Mouse (Mus musculus) splenic B cell, adult 2 months (primary cell): ENCODE measurements around the gene Etfrf1.

ENCODE experiments used
- DNase-seq: peaks from one replicate; pipeline ENCODE4 v3.0.0-alpha.2; 2011; ENCODE audit warnings: low read depth, low spot score
- H3K27me3 ChIP-seq: 2 replicates; pipeline ENCODE4 v1.6.1; 2012; ENCODE audit warnings: mild to moderate bottlenecking, low read length, moderate library complexity, mixed read lengths; ENCODE audit not compliant: control insufficient read depth, poor library complexity, insufficient read depth, severe bottlenecking
- H3K36me3 ChIP-seq: 2 replicates; pipeline ENCODE4 v1.6.1; 2012; ENCODE audit warnings: mild to moderate bottlenecking, low read length, moderate library complexity, mixed read lengths; ENCODE audit not compliant: control insufficient read depth, poor library complexity, insufficient read depth, severe bottlenecking

The Etfrf1 gene

DNA sequence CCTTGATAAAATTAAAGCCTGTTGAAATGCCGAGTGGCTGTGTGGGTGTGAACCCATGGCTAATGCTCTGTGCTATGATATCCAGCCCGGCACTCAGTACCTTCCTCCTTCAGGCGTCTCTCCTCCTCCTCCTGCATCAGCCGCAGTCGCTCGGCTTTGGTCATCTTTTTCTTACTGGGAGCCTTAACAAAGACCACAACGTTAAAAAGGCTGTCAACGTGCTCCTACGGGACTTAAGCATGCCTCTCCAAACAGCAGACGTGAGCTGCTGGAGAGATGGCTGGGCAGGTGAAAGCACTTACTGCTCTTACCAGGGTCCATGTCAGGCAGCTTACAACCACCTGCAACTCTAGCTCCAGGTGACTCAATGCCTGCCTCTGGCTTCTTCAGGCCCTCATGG lies 5.8 kb upstream of the Etfrf1 start:
- Histone ChIP-seq H3K36me3 (no peaks in the 10 kb centered on the region), H3K27me3 (no peaks in the 10 kb centered on the region)
- DNase-seq, result no peak

DNA sequence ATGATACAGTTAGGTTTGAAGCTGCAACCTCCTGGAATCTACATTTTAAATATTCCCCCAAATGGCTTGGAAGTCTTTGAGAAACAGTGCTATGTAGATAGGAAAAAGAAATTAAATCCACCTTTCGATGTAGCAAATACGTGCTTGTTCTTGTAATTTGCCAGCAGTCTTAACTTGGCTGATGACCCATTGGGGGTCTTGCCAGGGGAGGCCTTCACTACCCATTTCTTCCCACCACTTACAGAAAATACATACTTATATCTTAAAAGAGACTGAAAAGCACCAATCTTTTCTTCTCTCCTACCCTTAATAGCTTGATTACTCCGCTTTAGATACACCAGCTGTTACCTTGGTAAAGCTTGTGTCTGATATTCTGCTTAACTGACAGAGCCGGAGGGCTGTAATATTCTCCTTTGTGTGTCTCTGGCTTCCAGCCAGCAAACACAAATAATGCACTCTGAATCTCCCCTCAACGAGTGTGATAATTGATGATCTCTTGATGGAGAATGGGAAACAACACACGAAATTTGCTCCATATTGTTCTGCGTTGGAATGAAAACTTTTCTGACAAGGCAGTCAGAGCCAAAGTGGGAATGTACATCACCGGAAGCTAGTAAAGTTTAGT lies 766 bp upstream of the Etfrf1 start:
- H3K27me3 ChIP-seq, result no peaks in the 10 kb centered on the region
- no peak for DNase-seq
- H3K36me3 ChIP-seq, result no peaks in the 10 kb centered on the region

DNA sequence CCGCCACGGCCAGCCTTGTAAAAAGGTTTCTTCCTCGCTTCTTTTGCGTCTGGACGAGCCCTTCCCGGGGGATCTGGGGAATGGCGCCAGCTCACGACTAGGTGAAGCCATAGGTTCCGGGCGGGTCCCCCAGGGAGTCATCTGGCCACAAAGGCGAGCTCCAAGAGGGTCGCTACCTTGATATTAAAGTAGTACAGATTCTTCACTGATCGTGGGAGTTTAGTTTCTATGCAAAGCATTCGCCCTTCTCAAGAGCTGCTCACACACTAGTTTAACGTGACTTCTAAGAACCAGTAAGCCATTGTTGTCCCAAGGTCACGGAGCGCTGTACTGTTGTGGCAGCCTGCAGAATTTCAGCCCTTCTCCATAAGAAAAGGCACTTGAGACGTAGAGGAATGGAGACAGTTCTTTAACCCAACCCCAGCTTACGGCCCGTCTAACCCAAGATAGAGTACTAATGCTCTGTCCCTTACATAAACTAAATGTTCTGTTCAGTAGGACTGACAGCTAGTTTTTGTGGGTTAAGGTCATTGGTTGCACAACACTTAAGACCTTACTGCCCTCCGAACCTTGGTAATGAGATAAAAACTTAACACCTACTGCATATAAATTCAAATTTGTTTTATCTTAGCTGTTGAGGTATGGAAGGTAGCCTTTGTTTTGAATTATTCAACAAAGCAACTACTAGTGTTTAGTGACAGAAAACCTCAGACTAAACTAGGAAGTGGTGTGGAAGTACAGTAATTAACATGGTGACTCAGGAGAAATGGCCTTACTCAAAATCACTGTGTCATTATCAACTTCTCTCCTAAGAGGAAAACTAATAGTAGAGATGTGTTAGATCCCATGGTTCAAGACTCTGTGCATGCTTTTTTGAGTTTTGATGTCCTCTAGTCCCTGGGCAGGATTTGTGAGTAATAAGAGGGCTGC lies 707 bp downstream of the Etfrf1 start:
- peak; percentile 49 for DNase-seq
- Histone ChIP-seq H3K27me3 (no peaks in the 10 kb centered on the region), H3K36me3 (no peaks in the 10 kb centered on the region)

DNA sequence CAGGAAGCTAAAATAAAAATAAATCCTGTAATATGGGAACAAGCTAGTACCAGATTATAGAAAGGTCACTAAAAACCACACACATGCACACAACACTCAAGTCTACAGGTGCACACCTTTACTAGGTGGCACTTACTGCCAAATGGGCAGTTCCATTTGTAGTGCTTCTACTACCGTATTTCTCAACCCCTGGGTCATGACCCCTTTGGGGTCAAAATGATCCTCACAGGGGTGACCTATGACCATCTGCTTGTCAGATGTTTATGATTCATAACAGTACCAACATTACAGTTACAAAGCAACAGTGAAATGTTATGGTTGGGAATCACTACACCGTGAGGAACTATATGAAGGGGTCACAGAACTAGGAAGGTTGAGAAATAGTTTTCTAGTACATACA lies 3.0 kb downstream of the Etfrf1 start:
- Histone ChIP-seq H3K27me3 (no peaks in the 10 kb centered on the region), H3K36me3 (peaks cover 5% of the 10 kb centered on the region; the same call in 1 of the 2 replicates)
- no peak for DNase-seq

DNA sequence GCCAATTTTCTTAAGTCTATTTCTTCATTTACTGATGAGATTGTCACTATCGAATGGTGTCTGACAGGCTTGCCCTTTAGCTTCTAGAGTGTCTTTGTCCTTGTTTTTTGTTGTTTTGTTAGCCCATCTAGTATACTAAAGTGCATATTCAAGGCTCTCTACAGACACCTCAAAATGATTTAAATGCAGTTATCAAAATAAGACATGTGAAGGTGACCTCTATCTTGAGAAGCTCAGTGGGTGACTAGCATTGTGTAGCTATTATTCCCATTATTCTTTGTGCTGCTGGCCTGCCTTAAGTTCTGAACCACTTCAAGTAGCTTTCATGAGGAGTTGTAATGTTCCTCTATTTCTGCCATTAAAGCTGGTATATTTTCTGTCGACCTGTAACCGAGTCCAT lies 4.9 kb downstream of the Etfrf1 start:
- peaks cover 12% of the 10 kb centered on the region; the same call in 1 of the 2 replicates for H3K36me3 ChIP-seq
- no peak for DNase-seq
- no peaks in the 10 kb centered on the region for H3K27me3 ChIP-seq

DNA sequence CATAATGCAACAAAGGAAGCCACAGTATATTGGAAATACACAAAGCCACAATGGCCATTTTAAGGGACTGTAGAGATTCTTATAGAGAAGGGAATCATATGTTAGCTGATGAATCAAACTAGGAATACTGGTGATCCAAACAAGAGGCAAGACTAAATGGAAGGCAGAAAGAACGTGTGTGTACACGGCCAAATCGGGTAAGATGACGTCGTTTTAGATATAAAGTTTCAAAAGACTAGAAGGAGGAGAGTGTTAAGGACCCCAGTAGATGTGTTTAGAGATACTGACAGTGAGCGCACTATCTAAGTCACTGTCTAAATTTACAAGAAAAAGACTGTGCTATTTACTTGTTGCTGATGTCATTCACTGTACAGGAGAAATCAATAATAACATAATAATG lies 13.3 kb downstream of the Etfrf1 start:
- Histone ChIP-seq H3K27me3 (no peaks in the 10 kb centered on the region), H3K36me3 (peaks cover 13% of the 10 kb centered on the region; the same call in 1 of the 2 replicates)
- DNase-seq, result no peak

DNA sequence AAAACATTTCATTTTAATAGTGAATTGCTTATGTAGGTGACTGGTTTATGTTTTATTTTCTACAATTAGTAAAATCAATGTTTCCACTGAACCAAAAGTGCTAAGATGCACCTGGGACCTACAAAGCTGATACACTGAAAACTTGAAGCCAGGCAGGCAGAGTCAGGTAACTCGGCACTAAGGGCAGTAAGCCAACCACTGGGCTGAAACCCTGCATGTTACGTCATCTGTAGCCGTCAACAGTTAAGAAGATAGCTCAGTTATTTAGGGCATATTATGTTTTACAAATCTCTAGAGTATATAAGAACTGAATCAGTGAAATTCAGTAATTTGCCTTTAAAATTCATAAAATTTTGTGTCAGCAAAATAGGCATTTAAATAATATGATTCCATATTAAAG lies 15.4 kb downstream of the Etfrf1 start:
- H3K27me3 ChIP-seq, result no peaks in the 10 kb centered on the region
- DNase-seq, result peak; percentile 58
- H3K36me3 ChIP-seq, result peaks cover 9% of the 10 kb centered on the region; the same call in 1 of the 2 replicates

DNA sequence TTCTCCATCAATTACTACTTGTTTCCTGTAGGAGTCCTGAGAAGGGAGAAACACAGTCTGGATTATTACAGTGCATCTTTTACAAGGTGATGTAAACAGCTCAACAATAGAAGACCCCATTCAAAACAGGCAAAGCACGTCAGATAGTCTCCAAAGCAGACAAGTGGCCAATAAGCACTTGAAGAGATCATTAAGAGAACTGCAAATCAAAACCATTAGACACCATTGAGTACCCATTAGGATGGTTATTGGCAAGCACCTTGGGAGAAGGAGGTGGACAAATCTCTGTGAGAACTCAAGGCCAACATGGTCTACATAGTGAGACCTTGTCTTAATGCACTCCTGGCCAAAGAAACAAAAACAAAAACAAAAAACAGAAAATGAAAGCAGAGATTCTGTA lies 23.5 kb downstream of the Etfrf1 start:
- DNase-seq, result no peak
- Histone ChIP-seq H3K27me3 (no peaks in the 10 kb centered on the region), H3K36me3 (peaks cover 2% of the 10 kb centered on the region; the same call in 1 of the 2 replicates)

DNA sequence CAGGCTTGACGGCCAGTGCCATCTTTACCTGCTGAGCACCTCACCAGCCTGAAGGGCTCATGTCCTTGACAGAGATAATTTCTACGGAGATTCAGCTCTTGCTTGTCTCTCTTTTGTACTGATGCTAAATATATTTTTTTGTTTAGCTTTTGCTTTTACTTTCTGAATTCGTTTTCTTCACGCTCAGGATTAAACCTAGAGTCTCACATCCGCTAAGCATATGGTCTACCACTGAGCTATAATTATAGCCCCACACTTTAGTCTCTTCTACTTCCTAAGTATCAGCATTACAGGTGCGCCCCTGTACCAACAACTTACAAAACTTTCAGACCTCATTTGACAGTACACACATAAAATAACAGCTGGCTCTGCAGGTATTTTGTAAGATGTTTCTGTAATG lies 24.4 kb downstream of the Etfrf1 start:
- H3K36me3 ChIP-seq, result 0 out of 2 replicates have a peak, but pooled peaks cover 2% of the 10 kb centered on the region
- DNase-seq, result peak; percentile 36
- no peaks in the 10 kb centered on the region for H3K27me3 ChIP-seq

DNA sequence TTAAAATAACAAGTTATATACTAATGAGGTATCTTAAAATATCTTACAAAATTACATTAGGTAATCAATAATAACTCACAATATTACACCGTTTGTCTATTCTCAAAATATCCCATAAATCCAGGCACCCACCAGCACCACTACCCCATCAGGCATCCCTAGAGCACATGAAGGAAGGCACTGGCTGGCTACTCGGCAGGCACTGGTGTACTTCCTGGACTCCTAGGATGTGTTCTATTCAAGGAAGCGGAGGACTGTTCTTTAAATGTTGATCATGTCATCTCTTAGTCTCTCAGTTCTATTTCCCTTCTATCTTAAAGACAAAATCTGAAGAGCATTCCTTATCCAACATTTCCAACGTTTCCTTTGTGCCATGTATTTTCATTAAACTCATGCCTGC lies 26.2 kb downstream of the Etfrf1 start:
- 0 out of 2 replicates have a peak, but pooled peaks cover 2% of the 10 kb centered on the region for H3K36me3 ChIP-seq
- DNase-seq, result no peak
- H3K27me3 ChIP-seq, result no peaks in the 10 kb centered on the region

DNA sequence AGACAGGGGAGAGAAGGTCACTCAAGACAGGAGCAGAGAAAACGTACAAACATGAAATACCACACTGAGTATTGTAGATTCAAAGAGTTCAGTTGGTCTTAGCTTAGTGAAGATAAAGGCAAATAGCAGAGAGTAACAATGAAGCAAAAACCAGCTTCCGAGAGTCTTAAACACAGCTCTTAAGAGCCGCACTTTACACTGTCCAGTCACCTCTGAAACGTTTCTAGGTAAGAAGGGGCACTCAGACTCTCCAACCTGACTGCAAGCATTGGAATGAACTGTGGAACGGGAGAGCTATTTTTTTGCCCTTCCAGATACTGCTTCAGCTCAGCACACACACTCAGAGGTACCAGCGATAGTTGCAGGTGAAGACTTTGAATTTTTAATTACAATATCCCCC lies 29.4 kb downstream of the Etfrf1 start:
- Histone ChIP-seq H3K36me3 (no peaks in the 10 kb centered on the region; the same call in 1 of the 2 replicates), H3K27me3 (no peaks in the 10 kb centered on the region)
- no peak for DNase-seq

DNA sequence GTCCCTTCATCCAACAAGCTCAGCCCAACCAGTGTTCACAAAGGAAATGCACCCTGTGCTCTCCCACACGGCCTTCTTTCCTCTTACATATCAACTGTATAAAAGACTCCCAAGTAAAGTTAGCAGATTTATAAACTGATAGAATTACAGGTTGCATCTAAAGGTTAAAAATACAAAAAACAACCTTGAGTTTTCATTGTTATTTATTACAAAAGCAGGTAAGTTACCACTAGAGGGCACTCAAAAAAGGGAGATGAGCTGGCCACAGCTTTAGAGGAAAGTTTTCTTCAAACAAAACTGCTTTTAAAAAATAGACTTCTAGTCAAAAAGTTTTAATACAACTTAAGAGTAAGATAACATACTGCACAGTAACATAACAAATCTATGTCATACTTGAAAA lies 31.6 kb downstream of the Etfrf1 start:
- peak; percentile 73 for DNase-seq
- H3K36me3 ChIP-seq, result no peaks in the 10 kb centered on the region; the same call in 1 of the 2 replicates

DNA sequence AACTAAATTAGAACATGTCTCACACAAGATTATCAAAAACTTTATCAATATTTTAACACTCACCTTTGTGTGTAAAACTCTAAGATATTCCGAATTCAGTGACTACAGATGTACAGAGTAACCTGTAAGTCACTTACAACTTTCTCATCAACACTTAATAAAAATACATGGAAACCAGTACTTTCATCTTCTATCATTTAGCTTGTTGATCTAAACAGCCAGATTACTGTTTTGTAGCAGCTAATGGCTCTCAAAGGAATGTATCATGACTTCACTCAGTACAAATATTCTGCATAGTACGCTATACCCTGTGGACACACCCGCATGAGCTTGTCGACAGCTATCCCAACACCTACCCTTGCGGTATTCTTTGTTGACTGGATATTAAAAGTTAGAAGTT lies 35.9 kb downstream of the Etfrf1 start:
- Histone ChIP-seq H3K27me3 (no peaks in the 10 kb centered on the region), H3K36me3 (no peaks in the 10 kb centered on the region; the same call in 1 of the 2 replicates)
- DNase-seq, result no peak

More for the DNA sequence above, 31.6 kb downstream of the Etfrf1 start:
- H3K27me3 ChIP-seq, result no peaks in the 10 kb centered on the region

DNA sequence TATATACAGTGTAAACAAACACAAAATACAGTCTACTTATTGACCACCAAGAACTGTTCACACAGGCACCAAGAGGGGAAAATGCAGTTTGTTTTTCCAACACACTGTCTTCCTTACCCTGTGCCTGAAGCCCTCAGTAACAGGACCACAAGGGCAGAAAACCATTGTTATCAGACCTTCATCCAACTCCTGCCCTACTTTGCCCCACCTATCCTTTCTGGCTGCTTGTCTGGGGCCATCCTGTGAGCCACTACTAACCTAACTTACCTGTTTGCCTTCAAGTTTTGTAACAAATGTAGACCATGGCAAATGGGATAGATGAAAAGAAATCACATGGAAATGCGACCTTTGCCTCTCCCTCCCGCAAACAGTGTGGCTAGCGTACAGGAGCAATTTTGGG lies 37.0 kb downstream of the Etfrf1 start:
- no peak for DNase-seq
- no peaks in the 10 kb centered on the region; the same call in 1 of the 2 replicates for H3K36me3 ChIP-seq
- H3K27me3 ChIP-seq, result no peaks in the 10 kb centered on the region
